Mouse (Mus musculus) MEL (cell line): ENCODE results near the gene Cipc.

ENCODE experiments used
- EP300 ChIP-seq, 2 experiments: IDR thresholded peaks; 2 replicates each; pipeline ENCODE4 v1.6.1; 2011; ENCODE audit warnings: improper control_type of control experiment in 2 of 2, low read length in 2 of 2, low read depth in 1 of 2, mild to moderate bottlenecking in 1 of 2
- MAFK ChIP-seq: IDR thresholded peaks from 2 replicates; pipeline ENCODE4 v1.6.1; 2011; ENCODE audit warnings: low read depth, mild to moderate bottlenecking, low read length, improper control_type of control experiment, borderline replicate concordance
- POLR2A ChIP-seq, 2 experiments: IDR thresholded peaks; 2 replicates each; pipeline ENCODE4 v1.6.1; 2011 to 2012; ENCODE audit warnings: low read length in 2 of 2, mild to moderate bottlenecking in 2 of 2, control low read depth in 1 of 2, improper control_type of control experiment in 1 of 2, low read depth in 1 of 2, moderate library complexity in 1 of 2; ENCODE audit not compliant: control insufficient read depth in 1 of 2, insufficient read depth in 1 of 2, poor library complexity in 1 of 2
- SIN3A ChIP-seq: IDR thresholded peaks from 2 replicates; pipeline ENCODE4 v1.6.1; 2012; ENCODE audit warnings: low read length, improper control_type of control experiment, inconsistent platforms

GRCm38 (mm10) chr12:86943421-86943820, 3.4 kb upstream of the Cipc start:
- TF ChIP-seq POLR2A (IDR thresholded peaks at IDR 0.05; ENCODE audit: control insufficient read depth in 1 of 2, insufficient read depth in 1 of 2, low read depth in 1 of 2, low read length in 2 of 2, poor library complexity in 1 of 2), result no peak
- TF ChIP-seq EP300 (IDR thresholded peaks at IDR 0.05; ENCODE audit: low read depth in 1 of 2, low read length in 2 of 2), result no peak
- no peak for TF ChIP-seq SIN3A
- TF ChIP-seq MAFK, result no peak
